Mouse (Mus musculus) E14TG2a.4 (cell line): Measurements from ENCODE around the gene Slc29a1.

Source experiments
- H3K27me3 ChIP-seq: 2 replicates; pipeline ENCODE4 v1.6.1; 2014; ENCODE audit warnings: low read length, control low read depth; ENCODE audit not compliant: insufficient read depth
- H3K36me3 ChIP-seq: 2 replicates; pipeline ENCODE4 v1.6.1; 2014; ENCODE audit warnings: low read length, control low read depth; ENCODE audit not compliant: insufficient read depth
- H3K4me1 ChIP-seq: replicated peaks from 2 replicates; pipeline ENCODE4 v1.6.1; 2014; ENCODE audit warnings: low read depth, low read length, control low read depth
- H3K4me3 ChIP-seq: replicated peaks from 2 replicates; pipeline ENCODE4 v1.5.1; 2014; ENCODE audit warnings: mild to moderate bottlenecking, low read length
- H3K9me3 ChIP-seq: 2 replicates; pipeline ENCODE4 v1.6.1; 2014; ENCODE audit warnings: low read length, control low read depth
- CTCF ChIP-seq: conservative IDR thresholded peaks from 2 replicates; pipeline ENCODE4 v1.5.1; 2014; ENCODE audit warnings: low read length
- NANOG ChIP-seq: IDR thresholded peaks from 2 replicates; pipeline ENCODE4 v1.6.1; 2014; ENCODE audit warnings: borderline replicate concordance, low read length, mixed read lengths
- POU5F1 ChIP-seq: IDR thresholded peaks from 2 replicates; pipeline ENCODE4 v1.6.1; 2014; ENCODE audit warnings: low read length, borderline replicate concordance

The Slc29a1 gene

GRCm38 (mm10) chr17:45556514-45557245 is 42.7 kb downstream of the Slc29a1 start:
- TF ChIP-seq POU5F1, result no peak
- TF ChIP-seq NANOG, result no peak
- TF ChIP-seq CTCF, result no peak
- Histone ChIP-seq H3K27me3 (peaks cover 26% of the 10 kb centered on the region), H3K4me3 (peak overlapping the region; percentile 92), H3K36me3 (peaks cover 20% of the 10 kb centered on the region), H3K4me1 (peaks cover 55% of the 10 kb centered on the region), H3K9me3 (no peaks in the 10 kb centered on the region)

- H3K36me3 ChIP-seq, result peaks cover 20% of the 10 kb centered on the region
- H3K4me3 ChIP-seq, result peak overlapping the region; percentile 92
- no peaks in the 10 kb centered on the region for H3K9me3 ChIP-seq
- TF ChIP-seq NANOG (no peak), CTCF (no peak), POU5F1 (no peak)
- H3K4me1 ChIP-seq, result peaks cover 61% of the 10 kb centered on the region
- H3K27me3 ChIP-seq, result peaks cover 26% of the 10 kb centered on the region
These were observed 43.3 kb downstream of the Slc29a1 start for GRCm38 (mm10) chr17:45556107-45556489.

- H3K9me3 ChIP-seq, result no peaks in the 10 kb centered on the region
- H3K4me1 ChIP-seq, result peaks cover 66% of the 10 kb centered on the region
- H3K27me3 ChIP-seq, result peaks cover 26% of the 10 kb centered on the region
- no peak for TF ChIP-seq NANOG
- H3K4me3 ChIP-seq, result peak within 1 kb of the TSS; percentile 92
- peaks cover 18% of the 10 kb centered on the region for H3K36me3 ChIP-seq
These were observed 43.8 kb downstream of the Slc29a1 start, which contains the start of gene Nfkbie for GRCm38 (mm10) chr17:45555452-45556106. TSS of gene Nfkbie (plus strand) at chr17:45555703.

GRCm38 (mm10) chr17:45554420-45554819 is 45.0 kb downstream of the Slc29a1 start:
- Histone ChIP-seq H3K9me3 (no peaks in the 10 kb centered on the region), H3K36me3 (peaks cover 10% of the 10 kb centered on the region; the same call in 1 of the 2 replicates), H3K4me3 (no peak overlapping the region), H3K4me1 (peaks cover 70% of the 10 kb centered on the region), H3K27me3 (peaks cover 29% of the 10 kb centered on the region)
- TF ChIP-seq POU5F1 (no peak), CTCF (no peak), NANOG (no peak)

GRCm38 (mm10) chr17:45553065-45553464 is 46.3 kb downstream of the Slc29a1 start:
- Histone ChIP-seq H3K9me3 (no peaks in the 10 kb centered on the region), H3K36me3 (no peaks in the 10 kb centered on the region), H3K27me3 (peaks cover 33% of the 10 kb centered on the region), H3K4me3 (no peak overlapping the region), H3K4me1 (peaks cover 64% of the 10 kb centered on the region)
- TF ChIP-seq POU5F1 (no peak), NANOG (no peak), CTCF (no peak)

- Histone ChIP-seq H3K4me1 (peaks cover 57% of the 10 kb centered on the region), H3K9me3 (no peaks in the 10 kb centered on the region), H3K27me3 (peaks cover 37% of the 10 kb centered on the region), H3K4me3 (no peak overlapping the region), H3K36me3 (no peaks in the 10 kb centered on the region)
- TF ChIP-seq CTCF (peak; percentile 95), POU5F1 (no peak), NANOG (no peak)
These were observed 47.5 kb downstream of the Slc29a1 start for GRCm38 (mm10) chr17:45551816-45552451.

- Histone ChIP-seq H3K27me3 (peaks cover 37% of the 10 kb centered on the region), H3K9me3 (no peaks in the 10 kb centered on the region), H3K4me1 (peaks cover 57% of the 10 kb centered on the region), H3K36me3 (no peaks in the 10 kb centered on the region), H3K4me3 (no peak overlapping the region)
- TF ChIP-seq NANOG, result no peak
- no peak for TF ChIP-seq CTCF
- no peak for TF ChIP-seq POU5F1
These were observed 48.1 kb downstream of the Slc29a1 start for GRCm38 (mm10) chr17:45551249-45551796.

- TF ChIP-seq POU5F1 (no peak), CTCF (no peak), NANOG (no peak)
- no peak overlapping the region for H3K4me3 ChIP-seq
- H3K9me3 ChIP-seq, result no peaks in the 10 kb centered on the region
- H3K36me3 ChIP-seq, result no peaks in the 10 kb centered on the region
- peaks cover 57% of the 10 kb centered on the region for H3K4me1 ChIP-seq
- H3K27me3 ChIP-seq, result peaks cover 43% of the 10 kb centered on the region
These were observed 49.2 kb downstream of the Slc29a1 start for GRCm38 (mm10) chr17:45550253-45550652.
